25 mouse cellular contexts compared by ENCODE assay signal in genomic region chr3:60424148-60424547, GRCm38 (mm10). TPM values are rescaled to one million over a fixed set of nuclear protein-coding genes. Genes with fewer than 3 reads are reported as not detected.
DNase-seq lines count a peak whose midpoint lies in the region; ATAC-seq lines count a peak whose summit lies in the region.
"Had no signal": no experiment of that assay in that cellular context is flagged by ENCODE, and none has a peak within 500 bp of the region (broad histone marks: within the 10 kb centered on the region; RNA-seq: fewer than 3 reads in every experiment).

No protein-coding gene starts in this region.

- H3K27me3 ChIP-seq in forebrain, embryonic 11.5 days (ENCODE audit: control insufficient read depth, insufficient read depth, low read length): no peaks in the 10 kb centered on the region
- H3K27me3 ChIP-seq: embryonic facial prominence, embryonic 12.5 days; heart, embryonic 12.5 days; heart, embryonic 15.5 days; hindbrain, embryonic 13.5 days; intestine, embryonic 15.5 days had no signal

- no peaks in the 10 kb centered on the region for H3K4me1 ChIP-seq in forebrain, embryonic 11.5 days (replicated peaks; ENCODE audit: control insufficient read depth, insufficient read depth, low read length)
- H3K4me1 ChIP-seq: embryonic facial prominence, embryonic 12.5 days; forebrain, embryonic 10.5 days; heart, embryonic 12.5 days; heart, embryonic 15.5 days; hindbrain, embryonic 13.5 days; intestine, embryonic 15.5 days had no signal

- DNase-seq in 3T3-L1 (ENCODE audit: low read depth, low spot score) (peak; percentile 49), ZHBTc4 (ENCODE audit: low read depth, low spot score) (peak; percentile 3)
- DNase-seq in Muller cell, postnatal 12 days (ENCODE audit: inconsistent ontology term): peak; percentile 90
- DNase-seq in kidney, adult 11 months: no peak
- DNase-seq in yolk sac, embryonic 10.5 days (ENCODE audit: low spot score): no peak
- DNase-seq in forebrain, embryonic 11.5 days (ENCODE audit: low spot score): no peak
- DNase-seq: adrenal gland, postnatal 10 days; adrenal gland, postnatal 36 days; cerebellum, adult 18-20 months; cerebellum, adult 9-10 months; cerebellum, postnatal 14 days; gastrocnemius, postnatal 25 days; heart, adult 18-20 months; heart, postnatal 10 days; heart, postnatal 36 days had no signal

- no peak overlapping the region for H3K4me2 ChIP-seq in forebrain, embryonic 11.5 days (ENCODE audit: low read depth, low read length, severe bottlenecking)
- H3K4me2 ChIP-seq: embryonic facial prominence, embryonic 12.5 days; heart, embryonic 12.5 days; heart, embryonic 15.5 days; hindbrain, embryonic 13.5 days; intestine, embryonic 15.5 days had no signal

- no peak overlapping the region for H3K4me3 ChIP-seq in forebrain, embryonic 11.5 days (ENCODE audit: low read depth, low read length)
- H3K4me3 ChIP-seq: embryonic facial prominence, embryonic 12.5 days; erythroblast, embryonic 14.5 days; forebrain, embryonic 10.5 days; heart, embryonic 12.5 days; heart, embryonic 15.5 days; hindbrain, embryonic 10.5 days; hindbrain, embryonic 13.5 days; intestine, embryonic 15.5 days had no signal

- no peak for ATAC-seq in forebrain, embryonic 11.5 days (replicated peaks; ENCODE audit: low FRiP score)
- ATAC-seq: forebrain, embryonic 14.5 days; hindbrain, embryonic 16.5 days; intestine, embryonic 15.5 days had no signal

- 80% methylated on average over 1 of the region's 1 CpGs for WGBS in forebrain, embryonic 11.5 days

- H3K27ac ChIP-seq in forebrain, embryonic 11.5 days (ENCODE audit: low read depth, low read length): no peak overlapping the region
- H3K27ac ChIP-seq: embryonic facial prominence, embryonic 12.5 days; forebrain, embryonic 10.5 days; heart, embryonic 15.5 days; hindbrain, embryonic 10.5 days; hindbrain, embryonic 13.5 days; intestine, embryonic 15.5 days had no signal

- H3K9me3 ChIP-seq in forebrain, embryonic 11.5 days (ENCODE audit: control insufficient read depth, low read length): no peaks in the 10 kb centered on the region
- H3K9me3 ChIP-seq: embryonic facial prominence, embryonic 12.5 days; forebrain, embryonic 10.5 days; heart, embryonic 12.5 days; heart, embryonic 15.5 days; hindbrain, embryonic 10.5 days; hindbrain, embryonic 13.5 days; intestine, embryonic 15.5 days had no signal

- no peaks in the 10 kb centered on the region for H3K36me3 ChIP-seq in forebrain, embryonic 11.5 days (ENCODE audit: control insufficient read depth, insufficient read depth, low read length)
- H3K36me3 ChIP-seq: embryonic facial prominence, embryonic 12.5 days; forebrain, embryonic 10.5 days; heart, embryonic 12.5 days; heart, embryonic 15.5 days; hindbrain, embryonic 10.5 days; hindbrain, embryonic 13.5 days; intestine, embryonic 15.5 days had no signal

- no peak overlapping the region for H3K9ac ChIP-seq in forebrain, embryonic 11.5 days (ENCODE audit: low read length)
- H3K9ac ChIP-seq: embryonic facial prominence, embryonic 12.5 days; heart, embryonic 12.5 days; heart, embryonic 15.5 days; hindbrain, embryonic 13.5 days; intestine, embryonic 15.5 days had no signal

RNA-seq across cellular contexts. Expression of gene Mbnl1, which starts 48.5 kb away (rescaled TPM):
- 40.8 and 46.8 TPM in 2 replicates for polyA plus RNA-seq in forebrain, embryonic 11.5 days (2014; fragmentation: Nextera tagmentation; extraction: Ambion mirVana)

Comparison
In these comparisons a context has a peak if more than half of its experiments do, and no peak if none do; other contexts are left out.
1. DNase-seq: peak in 3T3-L1 (single experiment), Muller cell, postnatal 12 days (single experiment) and ZHBTc4 (single experiment); none in kidney, adult 11 months (single experiment), yolk sac, embryonic 10.5 days (single experiment) and forebrain, embryonic 11.5 days (single experiment).